Mouse (Mus musculus) thymus, postnatal 10 days (tissue): ENCODE results near the gene Egflam.

ENCODE experiments used
- DNase-seq, 2 experiments: peaks; one replicate each; pipeline ENCODE4 v3.0.0; 2021; ENCODE audit warnings: low spot score in 2 of 2

Gene Egflam

GRCm38 (mm10) chr15:7397818-7398608 lies at the start of gene Egflam:
TSS of gene Egflam (minus strand) at chr15:7398395.
- DNase-seq, result no peak

GRCm38 (mm10) chr15:7443396-7444315 lies 45.5 kb upstream of the Egflam start:
- no peak for DNase-seq

- DNase-seq, result no peak
Observed at GRCm38 (mm10) chr15:7442148-7443100, 44.2 kb upstream of the Egflam start.

GRCm38 (mm10) chr15:7424282-7424681 lies 26.1 kb upstream of the Egflam start:
- no peak for DNase-seq

GRCm38 (mm10) chr15:7404521-7404920 lies 6.3 kb upstream of the Egflam start:
- no peak for DNase-seq

GRCm38 (mm10) chr15:7398609-7399540 lies 680 bp upstream of the Egflam start:
- DNase-seq, result no peak

GRCm38 (mm10) chr15:7397446-7397817 lies 763 bp downstream of the Egflam start:
- no peak for DNase-seq

GRCm38 (mm10) chr15:7383349-7383748 lies 14.8 kb downstream of the Egflam start:
- DNase-seq, result no peak

GRCm38 (mm10) chr15:7382457-7382856 lies 15.7 kb downstream of the Egflam start:
- no peak for DNase-seq

- no peak for DNase-seq
Observed at GRCm38 (mm10) chr15:7352635-7353051, 45.6 kb downstream of the Egflam start.

GRCm38 (mm10) chr15:7340703-7341309 lies 57.4 kb downstream of the Egflam start:
- DNase-seq, result no peak

GRCm38 (mm10) chr15:7334517-7335298 lies 63.5 kb downstream of the Egflam start:
- no peak for DNase-seq

- DNase-seq, result no peak
Observed at GRCm38 (mm10) chr15:7332875-7333274, 65.3 kb downstream of the Egflam start.

- DNase-seq, result no peak
Observed at GRCm38 (mm10) chr15:7322599-7323311, 75.4 kb downstream of the Egflam start.

GRCm38 (mm10) chr15:7320901-7321300 lies 77.3 kb downstream of the Egflam start:
- DNase-seq, result no peak

- no peak for DNase-seq
Observed at GRCm38 (mm10) chr15:7315539-7315938, 82.7 kb downstream of the Egflam start.

GRCm38 (mm10) chr15:7308711-7309110 lies 89.5 kb downstream of the Egflam start:
- DNase-seq, result no peak

- DNase-seq, result no peak
Observed at GRCm38 (mm10) chr15:7299892-7300291, 98.3 kb downstream of the Egflam start.

GRCm38 (mm10) chr15:7295199-7295598 lies 103.0 kb downstream of the Egflam start:
- no peak for DNase-seq
